Mouse (Mus musculus): ENCODE results near the gene Dmtf1. TPM values are rescaled to one million over a fixed set of nuclear protein-coding genes. Genes with fewer than 3 reads are reported as not detected.
A peak's percentile ranks its signal among the peaks of the same experiment; 100 is the strongest.
"Not testable (repeated sequence)": the region's sequence is repeated elsewhere in the genome, so short reads cannot be mapped to it uniquely, and the experiment has no call there.

Dmtf1 gene
- 70.5 and 76.8 TPM in 2 replicates for polyA plus RNA-seq (2014; fragmentation: Nextera tagmentation; extraction: Ambion mirVana)

- no peaks in the 10 kb centered on the region for H3K9me3 ChIP-seq (ENCODE audit: control insufficient read depth, low read length)
- no peaks in the 10 kb centered on the region for H3K36me3 ChIP-seq (ENCODE audit: control insufficient read depth, insufficient read depth, low read length)
- peak within 1 kb of the TSS; percentile 67 for H3K4me2 ChIP-seq (ENCODE audit: low read depth, low read length, severe bottlenecking)
- H3K27ac ChIP-seq (ENCODE audit: low read depth, low read length): peak within 1 kb of the TSS; percentile 99
- H3K4me1 ChIP-seq (replicated peaks; ENCODE audit: control insufficient read depth, insufficient read depth, low read length): 0 out of 2 replicates have a peak, but pooled peaks cover 2% of the 10 kb centered on the region
- H3K27me3 ChIP-seq (ENCODE audit: control insufficient read depth, insufficient read depth, low read length): no peaks in the 10 kb centered on the region
- peak; percentile 98 for DNase-seq (ENCODE audit: low spot score)
- under 1% methylated on average over 56 of the region's 64 CpGs for WGBS
- H3K4me3 ChIP-seq (ENCODE audit: low read depth, low read length): peak within 1 kb of the TSS; percentile 96
- peak within 1 kb of the TSS; percentile 94 for H3K9ac ChIP-seq (ENCODE audit: low read length)
- ATAC-seq (replicated peaks; ENCODE audit: low FRiP score): peak; percentile 95
Measured at GRCm38 (mm10) chr5:9161456-9162041, at the start of gene Dmtf1. TSS of gene Dmtf1 (minus strand) at chr5:9161776.

- H3K27me3 ChIP-seq (ENCODE audit: control insufficient read depth, insufficient read depth, low read length): no peaks in the 10 kb centered on the region
- H3K4me3 ChIP-seq (ENCODE audit: low read depth, low read length): no peak overlapping the region
- no peaks in the 10 kb centered on the region for H3K36me3 ChIP-seq (ENCODE audit: control insufficient read depth, insufficient read depth, low read length)
- H3K4me2 ChIP-seq (ENCODE audit: low read depth, low read length, severe bottlenecking): no peak overlapping the region
- 61% methylated on average over 1 of the region's 1 CpGs for WGBS
- ATAC-seq (replicated peaks; ENCODE audit: low FRiP score): no peak
- no peak overlapping the region for H3K27ac ChIP-seq (ENCODE audit: low read depth, low read length)
- H3K9ac ChIP-seq (ENCODE audit: low read length): no peak overlapping the region
- H3K9me3 ChIP-seq (ENCODE audit: control insufficient read depth, low read length): no peaks in the 10 kb centered on the region
- H3K4me1 ChIP-seq (replicated peaks; ENCODE audit: control insufficient read depth, insufficient read depth, low read length): no peaks in the 10 kb centered on the region
- DNase-seq (ENCODE audit: low spot score): no peak
Measured at GRCm38 (mm10) chr5:9186467-9186866, 24.9 kb upstream of the Dmtf1 start.

GRCm38 (mm10) chr5:9173295-9173694, 11.7 kb upstream of the Dmtf1 start:
- ATAC-seq (replicated peaks; ENCODE audit: low FRiP score) (no peak), DNase-seq (ENCODE audit: low spot score) (no peak)
- H3K9me3 ChIP-seq (ENCODE audit: control insufficient read depth, low read length): no peaks in the 10 kb centered on the region
- H3K4me1 ChIP-seq (replicated peaks; ENCODE audit: control insufficient read depth, insufficient read depth, low read length): no peaks in the 10 kb centered on the region
- WGBS: 78% methylated on average over 2 of the region's 2 CpGs
- H3K4me2 ChIP-seq (ENCODE audit: low read depth, low read length, severe bottlenecking): no peak overlapping the region
- H3K36me3 ChIP-seq (ENCODE audit: control insufficient read depth, insufficient read depth, low read length): no peaks in the 10 kb centered on the region
- H3K9ac ChIP-seq (ENCODE audit: low read length): no peak overlapping the region
- H3K27me3 ChIP-seq (ENCODE audit: control insufficient read depth, insufficient read depth, low read length): no peaks in the 10 kb centered on the region
- no peak overlapping the region for H3K4me3 ChIP-seq (ENCODE audit: low read depth, low read length)
- H3K27ac ChIP-seq (ENCODE audit: low read depth, low read length): no peak overlapping the region

GRCm38 (mm10) chr5:9169328-9170005, 7.9 kb upstream of the Dmtf1 start:
- not testable (repeated sequence) for H3K4me3 ChIP-seq (ENCODE audit: low read depth, low read length); H3K27ac ChIP-seq (ENCODE audit: low read depth, low read length); H3K36me3 ChIP-seq (ENCODE audit: control insufficient read depth, insufficient read depth, low read length); H3K4me2 ChIP-seq (ENCODE audit: low read depth, low read length, severe bottlenecking); H3K9ac ChIP-seq (ENCODE audit: low read length); H3K4me1 ChIP-seq (replicated peaks; ENCODE audit: control insufficient read depth, insufficient read depth, low read length); ATAC-seq (replicated peaks; ENCODE audit: low FRiP score); DNase-seq (ENCODE audit: low spot score); H3K27me3 ChIP-seq (ENCODE audit: control insufficient read depth, insufficient read depth, low read length); H3K9me3 ChIP-seq (ENCODE audit: control insufficient read depth, low read length)
- 78% methylated on average over 4 of the region's 5 CpGs for WGBS

GRCm38 (mm10) chr5:9166366-9166765, 4.8 kb upstream of the Dmtf1 start:
- 84% methylated on average over 8 of the region's 8 CpGs for WGBS
- H3K27ac ChIP-seq (ENCODE audit: low read depth, low read length): no peak overlapping the region
- ATAC-seq (replicated peaks; ENCODE audit: low FRiP score): no peak

GRCm38 (mm10) chr5:9165151-9165550, 3.6 kb upstream of the Dmtf1 start:
- WGBS: 80% methylated on average over 10 of the region's 10 CpGs

More at GRCm38 (mm10) chr5:9166366-9166765, 4.8 kb upstream of the Dmtf1 start:
- Histone ChIP-seq H3K36me3 (ENCODE audit: control insufficient read depth, insufficient read depth, low read length) (no peaks in the 10 kb centered on the region), H3K27me3 (ENCODE audit: control insufficient read depth, insufficient read depth, low read length) (no peaks in the 10 kb centered on the region), H3K9ac (ENCODE audit: low read length) (no peak overlapping the region), H3K4me2 (ENCODE audit: low read depth, low read length, severe bottlenecking) (no peak overlapping the region), H3K9me3 (ENCODE audit: control insufficient read depth, low read length) (no peaks in the 10 kb centered on the region), H3K4me3 (ENCODE audit: low read depth, low read length) (no peak overlapping the region), H3K4me1 (replicated peaks; ENCODE audit: control insufficient read depth, insufficient read depth, low read length) (0 out of 2 replicates have a peak, but pooled peaks cover 2% of the 10 kb centered on the region)
- DNase-seq (ENCODE audit: low spot score): no peak

GRCm38 (mm10) chr5:9163411-9163810, 1.8 kb upstream of the Dmtf1 start:
- H3K9me3 ChIP-seq (ENCODE audit: control insufficient read depth, low read length): no peaks in the 10 kb centered on the region
- no peaks in the 10 kb centered on the region for H3K36me3 ChIP-seq (ENCODE audit: control insufficient read depth, insufficient read depth, low read length)
- 87% methylated on average over 3 of the region's 3 CpGs for WGBS
- H3K4me2 ChIP-seq (ENCODE audit: low read depth, low read length, severe bottlenecking): no peak overlapping the region
- no peak for ATAC-seq (replicated peaks; ENCODE audit: low FRiP score)
- no peak for DNase-seq (ENCODE audit: low spot score)
- H3K4me1 ChIP-seq (replicated peaks; ENCODE audit: control insufficient read depth, insufficient read depth, low read length): 0 out of 2 replicates have a peak, but pooled peaks cover 2% of the 10 kb centered on the region
- H3K27me3 ChIP-seq (ENCODE audit: control insufficient read depth, insufficient read depth, low read length): no peaks in the 10 kb centered on the region
- H3K27ac ChIP-seq (ENCODE audit: low read depth, low read length): no peak overlapping the region
- no peak overlapping the region for H3K4me3 ChIP-seq (ENCODE audit: low read depth, low read length)
- no peak overlapping the region for H3K9ac ChIP-seq (ENCODE audit: low read length)

More at GRCm38 (mm10) chr5:9165151-9165550, 3.6 kb upstream of the Dmtf1 start:
- H3K4me3 ChIP-seq (ENCODE audit: low read depth, low read length); H3K4me2 ChIP-seq (ENCODE audit: low read depth, low read length, severe bottlenecking); H3K9ac ChIP-seq (ENCODE audit: low read length); H3K27ac ChIP-seq (ENCODE audit: low read depth, low read length); ATAC-seq (replicated peaks; ENCODE audit: low FRiP score); H3K27me3 ChIP-seq (ENCODE audit: control insufficient read depth, insufficient read depth, low read length); H3K9me3 ChIP-seq (ENCODE audit: control insufficient read depth, low read length); DNase-seq (ENCODE audit: low spot score); H3K4me1 ChIP-seq (replicated peaks; ENCODE audit: control insufficient read depth, insufficient read depth, low read length); H3K36me3 ChIP-seq (ENCODE audit: control insufficient read depth, insufficient read depth, low read length): not testable (repeated sequence)

- Histone ChIP-seq H3K4me2 (ENCODE audit: low read depth, low read length, severe bottlenecking) (peak overlapping the region; percentile 67), H3K9ac (ENCODE audit: low read length) (peak overlapping the region; percentile 94), H3K27me3 (ENCODE audit: control insufficient read depth, insufficient read depth, low read length) (no peaks in the 10 kb centered on the region), H3K9me3 (ENCODE audit: control insufficient read depth, low read length) (no peaks in the 10 kb centered on the region), H3K4me3 (ENCODE audit: low read depth, low read length) (peak overlapping the region; percentile 96), H3K4me1 (replicated peaks; ENCODE audit: control insufficient read depth, insufficient read depth, low read length) (0 out of 2 replicates have a peak, but pooled peaks cover 2% of the 10 kb centered on the region), H3K36me3 (ENCODE audit: control insufficient read depth, insufficient read depth, low read length) (no peaks in the 10 kb centered on the region), H3K27ac (ENCODE audit: low read depth, low read length) (peak overlapping the region; percentile 19; the same call in 1 of the 2 replicates)
- 20% methylated on average over 7 of the region's 7 CpGs for WGBS
- DNase-seq (ENCODE audit: low spot score) (peak; percentile 52), ATAC-seq (replicated peaks; ENCODE audit: low FRiP score) (peak; percentile 16)
Measured at GRCm38 (mm10) chr5:9162088-9162487, 512 bp upstream of the Dmtf1 start.
